Mouse (Mus musculus): ENCODE results near the gene Asxl2.

DNA sequence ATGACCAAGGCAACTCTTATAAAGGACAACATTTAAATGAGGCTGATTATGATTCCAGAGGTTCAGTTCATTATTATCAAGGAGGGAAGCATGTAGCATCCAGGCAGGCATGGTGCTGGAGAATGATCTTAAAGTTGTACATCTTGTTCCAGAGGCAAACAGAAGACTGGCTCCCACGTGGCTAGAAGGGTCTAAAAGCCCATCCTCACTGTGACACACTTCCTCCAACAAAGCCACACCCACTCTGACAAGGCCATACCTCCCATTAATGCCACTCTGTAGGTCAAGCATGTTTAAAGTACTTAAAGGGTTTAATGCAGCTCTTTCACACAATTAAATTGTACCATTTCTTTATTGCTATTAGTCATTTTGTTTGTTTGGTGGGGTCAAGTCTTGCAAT, 7.1 kb downstream of the Asxl2 start:
- TF ChIP-seq CTCF (IDR thresholded peaks at IDR 0.05; ENCODE audit: low read depth, low read length): no peak
- no peak for TF ChIP-seq POLR2A (IDR thresholded peaks at IDR 0.05; ENCODE audit: borderline replicate concordance, low read depth, low read length)
